Mouse (Mus musculus) erythroid progenitor cell, adult 5-6 weeks (primary cell): Measurements from ENCODE around the gene Atg7. TPM values are rescaled to one million over a fixed set of nuclear protein-coding genes. Genes with fewer than 3 reads are reported as not detected.

Experiments
- ATAC-seq: replicated peaks from 2 replicates; pipeline ENCODE4 v1.8.0; 2016; ENCODE audit warnings: moderate number of reproducible peaks, mild to moderate bottlenecking, moderate TSS enrichment, inconsistent platforms; ENCODE audit not compliant: poor library complexity, low FRiP score, severe bottlenecking
- total RNA-seq, 2 experiments: library from RNA; stranded (forward) in 1 of 2; stranded (reverse) in 1 of 2; fragments of 150-400 nt in 1 of 2; fragments of 186-747, 209-891 nt in 1 of 2; gene quantifications; 2 replicates each; pipeline versions ENCODE4 v1.2.3 to v1.2.4; 2015 to 2017; ENCODE audit warnings: low replicate concordance in 2 of 2

The Atg7 gene
- total RNA-seq, 2 experiments from 2014 or later, result 19.8 to 23.1 TPM

- ATAC-seq, result no peak
These were observed 165.9 kb downstream of the Atg7 start for GRCm38 (mm10) chr6:114808654-114809430.

- ATAC-seq, result no peak
These were observed 166.5 kb downstream of the Atg7 start for GRCm38 (mm10) chr6:114809431-114809811.

GRCm38 (mm10) chr6:114812322-114812721 is 169.4 kb downstream of the Atg7 start:
- ATAC-seq, result no peak

- ATAC-seq, result no peak
These were observed 169.9 kb downstream of the Atg7 start for GRCm38 (mm10) chr6:114812779-114813178.

- ATAC-seq, result no peak
These were observed 171.4 kb downstream of the Atg7 start for GRCm38 (mm10) chr6:114814199-114814881.

GRCm38 (mm10) chr6:114814882-114815650 is 172.2 kb downstream of the Atg7 start:
- ATAC-seq, result no peak

- no peak for ATAC-seq
These were observed 175.1 kb downstream of the Atg7 start for GRCm38 (mm10) chr6:114817948-114818347.

GRCm38 (mm10) chr6:114818471-114818870 is 175.6 kb downstream of the Atg7 start:
- ATAC-seq, result no peak

- no peak for ATAC-seq
These were observed 177.1 kb downstream of the Atg7 start for GRCm38 (mm10) chr6:114819971-114820481.

- no peak for ATAC-seq
These were observed 178.7 kb downstream of the Atg7 start for GRCm38 (mm10) chr6:114821646-114822045.

GRCm38 (mm10) chr6:114826889-114827288 is 184.0 kb downstream of the Atg7 start:
- no peak for ATAC-seq

GRCm38 (mm10) chr6:114829660-114830438 is 187.0 kb downstream of the Atg7 start:
- no peak for ATAC-seq

- no peak for ATAC-seq
These were observed 188.9 kb downstream of the Atg7 start for GRCm38 (mm10) chr6:114831807-114832206.

- no peak for ATAC-seq
These were observed 190.3 kb downstream of the Atg7 start for GRCm38 (mm10) chr6:114833058-114833685.

GRCm38 (mm10) chr6:114833791-114834346 is 191.0 kb downstream of the Atg7 start:
- ATAC-seq, result no peak

- no peak for ATAC-seq
These were observed 192.4 kb downstream of the Atg7 start for GRCm38 (mm10) chr6:114835344-114835743.

- ATAC-seq, result no peak
These were observed 192.9 kb downstream of the Atg7 start for GRCm38 (mm10) chr6:114835752-114836151.

- ATAC-seq, result no peak
These were observed 193.5 kb downstream of the Atg7 start for GRCm38 (mm10) chr6:114836433-114836832.

GRCm38 (mm10) chr6:114838872-114839271 is 196.0 kb downstream of the Atg7 start:
- no peak for ATAC-seq
